Mouse (Mus musculus): Measurements from ENCODE around the gene Chrnb2.

- TF ChIP-seq CTCF (IDR thresholded peaks at IDR 0.05; ENCODE audit: low read depth) (no peak), EP300 (IDR thresholded peaks at IDR 0.05; ENCODE audit: low read depth) (no peak)
These were observed 42.4 kb downstream of the Chrnb2 start for GRCm38 (mm10) chr3:89722032-89722431.

Data from liver, postnatal 0 days (tissue).